Mouse (Mus musculus): ENCODE data around the gene Slc35e2. TPM values are rescaled to one million over a fixed set of nuclear protein-coding genes. Genes with fewer than 3 reads are reported as not detected.
"Not testable (repeated sequence)": the region's sequence is repeated elsewhere in the genome, so short reads cannot be mapped to it uniquely, and the experiment has no call there.

Slc35e2 gene
- polyA plus RNA-seq, 1 experiment from 2014 or later = 5.6 TPM

- WGBS (ENCODE audit: insufficient replicate concordance) = 61% methylated on average over 6 of the region's 6 CpGs
- no peaks in the 10 kb centered on the region for H3K9me3 ChIP-seq (ENCODE audit: low read length)
- H3K4me3 ChIP-seq (ENCODE audit: low read depth, low read length) = no peak overlapping the region
- H3K36me3 ChIP-seq (replicated peaks; ENCODE audit: insufficient read depth, low read length) = peaks cover 70% of the 10 kb centered on the region
- H3K27ac ChIP-seq (ENCODE audit: low read depth) = no peak overlapping the region
- peaks cover 2% of the 10 kb centered on the region; the same call in 1 of the 2 replicates for H3K4me1 ChIP-seq (ENCODE audit: insufficient read depth)
- DNase-seq (no peak), ATAC-seq (no peak)
- H3K27me3 ChIP-seq (ENCODE audit: insufficient read depth, low read length) = no peaks in the 10 kb centered on the region
- no peak for TF ChIP-seq CTCF (IDR thresholded peaks at IDR 0.05; ENCODE audit: low read depth)
- peak; percentile 26; the same call in 1 of the 2 replicates for TF ChIP-seq EP300 (IDR thresholded peaks at IDR 0.05; ENCODE audit: low read depth)
- no peak overlapping the region for H3K4me2 ChIP-seq (ENCODE audit: low read depth, low read length)
- no peak overlapping the region for H3K9ac ChIP-seq (replicated peaks)
These were observed 29.1 kb downstream of the Slc35e2 start for GRCm38 (mm10) chr4:155630267-155630666.

- H3K27ac ChIP-seq (ENCODE audit: low read depth) = no peak overlapping the region
- no peaks in the 10 kb centered on the region for H3K4me1 ChIP-seq (ENCODE audit: insufficient read depth)
- H3K4me2 ChIP-seq (ENCODE audit: low read depth, low read length) = no peak overlapping the region
- H3K36me3 ChIP-seq (replicated peaks; ENCODE audit: insufficient read depth, low read length) = peaks cover 83% of the 10 kb centered on the region
- TF ChIP-seq CTCF (IDR thresholded peaks at IDR 0.05; ENCODE audit: low read depth) = no peak
- TF ChIP-seq EP300 (IDR thresholded peaks at IDR 0.05; ENCODE audit: low read depth) = no peak
- DNase-seq (no peak), ATAC-seq (peak; percentile 54; the same call in 1 of the 2 replicates)
- H3K9ac ChIP-seq (replicated peaks) = no peak overlapping the region; the same call in 1 of the 2 replicates
- H3K27me3 ChIP-seq (ENCODE audit: insufficient read depth, low read length) = no peaks in the 10 kb centered on the region
- H3K4me3 ChIP-seq (ENCODE audit: low read depth, low read length) = no peak overlapping the region
- no peaks in the 10 kb centered on the region for H3K9me3 ChIP-seq (ENCODE audit: low read length)
These were observed 34.7 kb downstream of the Slc35e2 start for GRCm38 (mm10) chr4:155635766-155636499.

GRCm38 (mm10) chr4:155643531-155643930 lies 42.3 kb downstream of the Slc35e2 start:
- ATAC-seq (no peak), DNase-seq (no peak)
- Histone ChIP-seq H3K9ac (replicated peaks) (no peak overlapping the region), H3K4me1 (ENCODE audit: insufficient read depth) (no peaks in the 10 kb centered on the region), H3K4me3 (ENCODE audit: low read depth, low read length) (no peak overlapping the region), H3K9me3 (ENCODE audit: low read length) (no peaks in the 10 kb centered on the region), H3K4me2 (ENCODE audit: low read depth, low read length) (no peak overlapping the region), H3K27ac (ENCODE audit: low read depth) (no peak overlapping the region), H3K36me3 (replicated peaks; ENCODE audit: insufficient read depth, low read length) (peaks cover 61% of the 10 kb centered on the region), H3K27me3 (ENCODE audit: insufficient read depth, low read length) (no peaks in the 10 kb centered on the region)
- WGBS (ENCODE audit: insufficient replicate concordance) = 92% methylated on average over 1 of the region's 1 CpGs
- no peak for TF ChIP-seq EP300 (IDR thresholded peaks at IDR 0.05; ENCODE audit: low read depth)
- no peak for TF ChIP-seq CTCF (IDR thresholded peaks at IDR 0.05; ENCODE audit: low read depth)

GRCm38 (mm10) chr4:155645308-155645707 lies 44.1 kb downstream of the Slc35e2 start, which contains the start of gene Gm10563:
Gene Gm10563, minus strand, starts transcription at chr4:155645408.
- not testable (repeated sequence) for H3K4me1 ChIP-seq (ENCODE audit: insufficient read depth); H3K27ac ChIP-seq (ENCODE audit: low read depth)
- 86% methylated on average over 2 of the region's 2 CpGs for WGBS (ENCODE audit: insufficient replicate concordance)

GRCm38 (mm10) chr4:155645721-155646120 lies 44.5 kb downstream of the Slc35e2 start:
- TF ChIP-seq CTCF (IDR thresholded peaks at IDR 0.05; ENCODE audit: low read depth) = no peak
- no peak for TF ChIP-seq EP300 (IDR thresholded peaks at IDR 0.05; ENCODE audit: low read depth)
- H3K9me3 ChIP-seq (ENCODE audit: low read length) = no peaks in the 10 kb centered on the region
- H3K9ac ChIP-seq (replicated peaks) = no peak overlapping the region
- ATAC-seq = no peak
- H3K36me3 ChIP-seq (replicated peaks; ENCODE audit: insufficient read depth, low read length) = peaks cover 64% of the 10 kb centered on the region
- no peaks in the 10 kb centered on the region for H3K4me1 ChIP-seq (ENCODE audit: insufficient read depth)
- no peak overlapping the region for H3K4me3 ChIP-seq (ENCODE audit: low read depth, low read length)
- DNase-seq = no peak
- WGBS (ENCODE audit: insufficient replicate concordance) = 81% methylated on average over 5 of the region's 5 CpGs
- H3K4me2 ChIP-seq (ENCODE audit: low read depth, low read length) = no peak overlapping the region
- H3K27me3 ChIP-seq (ENCODE audit: insufficient read depth, low read length) = no peaks in the 10 kb centered on the region
- H3K27ac ChIP-seq (ENCODE audit: low read depth) = no peak overlapping the region

More at GRCm38 (mm10) chr4:155645308-155645707, 44.1 kb downstream of the Slc35e2 start, which contains the start of gene Gm10563:
- H3K9me3 ChIP-seq (ENCODE audit: low read length); H3K4me3 ChIP-seq (ENCODE audit: low read depth, low read length); DNase-seq; H3K4me2 ChIP-seq (ENCODE audit: low read depth, low read length); H3K9ac ChIP-seq (replicated peaks); H3K27me3 ChIP-seq (ENCODE audit: insufficient read depth, low read length); ATAC-seq: not testable (repeated sequence)
- peaks cover 66% of the 10 kb centered on the region for H3K36me3 ChIP-seq (replicated peaks; ENCODE audit: insufficient read depth, low read length)

DNA sequence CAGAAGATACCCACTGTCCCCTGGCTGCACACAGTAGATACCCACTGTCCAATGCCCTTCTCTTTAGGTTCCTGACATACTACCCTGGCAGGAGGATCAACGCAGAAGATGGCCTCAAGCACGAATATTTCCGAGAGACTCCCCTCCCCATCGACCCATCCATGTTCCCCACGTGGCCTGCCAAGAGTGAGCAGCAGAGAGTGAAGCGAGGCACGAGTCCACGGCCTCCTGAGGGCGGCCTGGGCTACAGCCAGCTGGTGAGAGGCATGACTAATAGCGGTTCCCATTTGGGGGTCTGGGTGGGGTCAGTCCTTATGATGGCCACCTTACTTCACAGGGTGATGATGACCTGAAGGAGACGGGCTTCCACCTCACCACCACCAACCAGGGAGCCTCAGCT lies 48.1 kb downstream of the Slc35e2 start:
- DNase-seq (no peak), ATAC-seq (no peak)
- Histone ChIP-seq H3K27me3 (ENCODE audit: insufficient read depth, low read length) (peaks cover 32% of the 10 kb centered on the region), H3K9ac (replicated peaks) (no peak overlapping the region), H3K4me1 (ENCODE audit: insufficient read depth) (peaks cover 13% of the 10 kb centered on the region), H3K4me2 (ENCODE audit: low read depth, low read length) (no peak overlapping the region), H3K27ac (ENCODE audit: low read depth) (no peak overlapping the region), H3K4me3 (ENCODE audit: low read depth, low read length) (no peak overlapping the region), H3K36me3 (replicated peaks; ENCODE audit: insufficient read depth, low read length) (peaks cover 37% of the 10 kb centered on the region), H3K9me3 (ENCODE audit: low read length) (no peaks in the 10 kb centered on the region)
- WGBS (ENCODE audit: insufficient replicate concordance) = 83% methylated on average over 11 of the region's 11 CpGs
- TF ChIP-seq EP300 (IDR thresholded peaks at IDR 0.05; ENCODE audit: low read depth) (no peak), CTCF (IDR thresholded peaks at IDR 0.05; ENCODE audit: low read depth) (no peak)

Data from liver, postnatal 0 days (tissue).